Mouse (Mus musculus) lung, postnatal 14 days (tissue): Measurements from ENCODE around the gene Cblb.

Source experiments
- DNase-seq: peaks from one replicate; pipeline ENCODE4 v3.0.0; 2021

Gene Cblb

GRCm38 (mm10) chr16:52222896-52223295 is 191.9 kb downstream of the Cblb start:
- no peak for DNase-seq

DNA sequence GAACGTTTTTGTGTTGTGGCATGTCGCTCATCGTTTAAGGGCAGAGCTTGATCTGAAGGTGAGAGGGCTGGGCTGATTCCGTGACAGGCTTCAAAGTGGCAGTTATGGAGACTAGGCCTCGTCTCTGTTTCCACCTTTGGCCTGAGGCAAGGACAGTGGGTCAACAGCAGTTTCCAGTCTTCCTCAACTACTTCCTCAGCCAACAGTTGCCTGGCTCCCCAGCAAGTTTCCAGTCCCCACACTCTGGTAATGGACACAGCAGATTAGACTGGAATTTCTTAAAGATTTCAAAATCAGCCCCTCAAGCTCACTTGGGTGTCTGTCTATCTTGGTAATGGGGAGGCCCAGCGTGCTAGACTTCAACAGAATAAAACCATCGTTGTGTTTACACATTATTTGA is 198.4 kb downstream of the Cblb start:
- DNase-seq, result peak; percentile 15

- no peak for DNase-seq
These were observed 198.9 kb downstream of the Cblb start for GRCm38 (mm10) chr16:52229930-52230329.

GRCm38 (mm10) chr16:52242144-52242543 is 211.1 kb downstream of the Cblb start:
- DNase-seq, result no peak

DNA sequence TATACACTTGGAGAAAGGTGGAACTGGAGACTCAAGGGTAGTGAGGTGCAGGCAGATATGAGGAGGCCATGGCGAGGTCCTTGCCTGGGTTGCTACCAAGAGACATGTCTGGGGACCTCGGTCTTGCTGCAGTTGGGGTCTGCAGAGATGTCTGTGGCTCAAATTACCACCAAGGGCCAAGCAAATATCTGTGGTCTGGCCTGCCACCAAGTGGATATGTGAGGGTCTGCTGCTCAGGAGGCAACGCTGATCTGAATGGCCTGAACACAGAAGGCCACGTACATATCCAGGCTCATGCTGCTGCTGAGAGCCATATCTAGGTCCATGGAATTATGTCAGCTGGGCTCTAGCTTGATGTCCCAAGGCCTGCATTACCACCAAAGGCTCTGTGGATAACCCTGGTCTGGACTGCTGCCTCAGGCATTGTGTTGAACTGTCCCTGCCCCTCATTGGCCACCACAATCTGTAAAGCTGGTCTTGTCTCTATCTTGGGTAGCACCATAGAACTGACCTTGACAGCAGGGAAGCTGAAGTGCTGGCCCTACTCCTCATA is 212.5 kb downstream of the Cblb start:
- DNase-seq, result no peak

GRCm38 (mm10) chr16:52250196-52250595 is 219.2 kb downstream of the Cblb start:
- no peak for DNase-seq

- DNase-seq, result no peak
These were observed 219.9 kb downstream of the Cblb start for GRCm38 (mm10) chr16:52250935-52251334.
